Mouse (Mus musculus) limb, embryonic 12.5 days (tissue): ENCODE data around the gene Exoc3l2. TPM values are rescaled to one million over a fixed set of nuclear protein-coding genes. Genes with fewer than 3 reads are reported as not detected.

Experiments used
- ATAC-seq: fragments of 200-750 bp; cut with Nextera tagmentation; 2 replicates; pipeline ENCODE4 v1.8.0; 2017; ENCODE audit warnings: low read depth, moderate TSS enrichment; ENCODE audit not compliant: insufficient number of reproducible peaks, insufficient read depth, low FRiP score, low TSS enrichment
- H3K27ac ChIP-seq: fragments of 300-500 bp; sonication (generic); 2 replicates; pipeline ENCODE4 v1.5.1; 2016; ENCODE audit warnings: mild to moderate bottlenecking, moderate library complexity
- H3K27me3 ChIP-seq: fragments of 300-500 bp; sonication (generic); 2 replicates; pipeline ENCODE4 v1.6.1; 2016; ENCODE audit warnings: mild to moderate bottlenecking, moderate library complexity
- H3K36me3 ChIP-seq: fragments of 300-500 bp; sonication (generic); 2 replicates; pipeline ENCODE4 v1.6.1; 2016; ENCODE audit warnings: mild to moderate bottlenecking, moderate library complexity
- H3K4me1 ChIP-seq: fragments of 300-500 bp; sonication (generic); replicated peaks from 2 replicates; pipeline ENCODE4 v1.6.1; 2016
- H3K4me2 ChIP-seq: fragments of 300-500 bp; sonication (generic); 2 replicates; pipeline ENCODE4 v1.6.1; 2016; ENCODE audit warnings: mild to moderate bottlenecking, moderate library complexity
- H3K4me3 ChIP-seq: fragments of 300-500 bp; sonication (generic); replicated peaks from 2 replicates; pipeline ENCODE4 v1.5.1; 2016; ENCODE audit warnings: mild to moderate bottlenecking
- H3K9ac ChIP-seq: fragments of 300-500 bp; sonication (generic); replicated peaks from 2 replicates; pipeline ENCODE4 v1.6.1; 2016; ENCODE audit warnings: mild to moderate bottlenecking, moderate library complexity
- H3K9me3 ChIP-seq: fragments of 300-500 bp; sonication (generic); 2 replicates; pipeline ENCODE4 v1.6.1; 2016; ENCODE audit warnings: mild to moderate bottlenecking, moderate library complexity
- WGBS: fragments of 180-500 bp; shearing (Covaris S2); methylation state at CpG from one replicate; pipeline ENCODE4 v1.1.7; 2016; 5-methylcytosine and 5-hydroxymethylcytosine counted together
- polyA plus RNA-seq: library from polyadenylated mRNA; unstranded; fragments of >200 nt; fragmentation: Nextera tagmentation; extraction: Ambion mirVana; gene quantifications from 2 replicates; pipeline ENCODE4 v1.2.1, GENCODE M21; 2016

Gene Exoc3l2
- polyA plus RNA-seq, 1 experiment from 2014 or later = 1.5 TPM

- Histone ChIP-seq H3K27ac (no peak overlapping the region), H3K27me3 (no peaks in the 10 kb centered on the region), H3K4me1 (no peaks in the 10 kb centered on the region), H3K36me3 (peaks cover 100% of the 10 kb centered on the region), H3K4me3 (no peak overlapping the region), H3K4me2 (no peak overlapping the region), H3K9me3 (peaks cover 8% of the 10 kb centered on the region; the same call in 1 of the 2 replicates), H3K9ac (no peak overlapping the region)
- ATAC-seq = no peak
- 91% methylated on average over 6 of the region's 6 CpGs for WGBS
These were observed 32.7 kb upstream of the Exoc3l2 start for GRCm38 (mm10) chr7:19430402-19430801.

DNA sequence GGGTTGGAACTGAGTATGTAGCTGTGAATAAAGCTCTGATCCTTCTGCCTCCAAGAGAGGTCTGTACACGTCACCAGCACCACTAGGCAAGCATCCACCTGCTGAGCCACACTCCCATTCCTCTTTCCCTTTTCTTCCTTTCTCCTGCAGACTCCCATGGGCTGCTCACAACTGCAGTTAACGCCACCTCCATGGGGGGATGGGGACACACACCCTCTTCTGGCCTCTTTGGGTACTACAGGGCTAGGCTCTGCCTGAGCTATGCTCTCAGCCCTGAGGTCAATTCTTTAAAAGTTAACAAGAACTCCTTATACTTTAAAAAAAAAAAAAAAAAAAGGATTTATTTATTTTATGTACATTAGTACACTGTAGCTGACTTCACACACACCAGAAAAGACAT is 30.7 kb upstream of the Exoc3l2 start:
- no peak overlapping the region for H3K27ac ChIP-seq
- H3K4me2 ChIP-seq = no peak overlapping the region
- H3K27me3 ChIP-seq = no peaks in the 10 kb centered on the region
- H3K36me3 ChIP-seq = peaks cover 100% of the 10 kb centered on the region
- H3K4me1 ChIP-seq = no peaks in the 10 kb centered on the region
- ATAC-seq = no peak
- H3K4me3 ChIP-seq = no peak overlapping the region
- H3K9ac ChIP-seq = no peak overlapping the region
- peaks cover 8% of the 10 kb centered on the region; the same call in 1 of the 2 replicates for H3K9me3 ChIP-seq
- WGBS = 94% methylated on average over 2 of the region's 2 CpGs

- no peak overlapping the region for H3K9ac ChIP-seq
- 96% methylated on average over 2 of the region's 2 CpGs for WGBS
- H3K27me3 ChIP-seq = no peaks in the 10 kb centered on the region
- no peak overlapping the region for H3K4me2 ChIP-seq
- peaks cover 96% of the 10 kb centered on the region for H3K36me3 ChIP-seq
- H3K9me3 ChIP-seq = peaks cover 8% of the 10 kb centered on the region; the same call in 1 of the 2 replicates
- ATAC-seq = no peak
- H3K4me3 ChIP-seq = no peak overlapping the region
- no peaks in the 10 kb centered on the region for H3K4me1 ChIP-seq
- no peak overlapping the region for H3K27ac ChIP-seq
These were observed 26.9 kb upstream of the Exoc3l2 start for GRCm38 (mm10) chr7:19436276-19436675.

GRCm38 (mm10) chr7:19437048-19437447 is 26.1 kb upstream of the Exoc3l2 start:
- Histone ChIP-seq H3K4me2 (no peak overlapping the region), H3K27me3 (no peaks in the 10 kb centered on the region), H3K9ac (no peak overlapping the region), H3K9me3 (peaks cover 8% of the 10 kb centered on the region; the same call in 1 of the 2 replicates), H3K4me3 (no peak overlapping the region), H3K36me3 (peaks cover 96% of the 10 kb centered on the region), H3K27ac (no peak overlapping the region), H3K4me1 (no peaks in the 10 kb centered on the region)
- 80% methylated on average over 9 of the region's 9 CpGs for WGBS
- ATAC-seq = no peak

DNA sequence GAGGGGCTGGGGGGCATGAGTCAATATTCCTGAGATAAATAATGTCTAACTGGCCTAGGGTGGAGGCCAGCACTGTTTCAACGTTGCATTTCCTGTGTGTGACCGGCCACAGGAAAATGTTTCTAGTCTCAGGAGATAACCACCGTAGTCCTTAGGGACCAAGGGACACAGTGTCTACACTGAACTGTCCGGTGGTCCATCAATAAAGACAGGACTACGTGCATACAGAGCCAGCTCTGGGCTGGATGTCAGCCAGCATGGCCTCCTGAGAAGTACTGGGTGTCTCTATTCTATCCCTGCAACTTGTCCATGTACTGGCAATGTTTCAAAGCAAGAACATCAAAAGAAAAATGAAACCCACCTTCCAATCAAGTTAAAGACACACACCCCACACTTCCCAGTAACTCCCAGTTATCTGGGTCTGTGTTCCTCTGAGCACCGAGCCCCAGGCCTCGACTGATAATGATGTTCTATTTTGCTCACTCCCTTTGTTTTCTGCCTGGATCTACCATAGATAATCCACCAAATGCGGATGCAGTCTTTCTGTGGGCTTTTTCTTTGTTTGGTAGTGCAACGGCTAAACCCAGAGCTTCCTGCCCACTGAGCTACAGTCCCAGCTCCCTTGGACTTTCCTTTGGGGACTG is 21.6 kb upstream of the Exoc3l2 start:
- no peak for ATAC-seq
- H3K36me3 ChIP-seq = peaks cover 90% of the 10 kb centered on the region
- no peaks in the 10 kb centered on the region for H3K27me3 ChIP-seq
- H3K4me1 ChIP-seq = no peaks in the 10 kb centered on the region
- no peak overlapping the region for H3K4me3 ChIP-seq
- no peak overlapping the region for H3K27ac ChIP-seq
- H3K4me2 ChIP-seq = no peak overlapping the region
- WGBS = 92% methylated on average over 9 of the region's 9 CpGs
- no peaks in the 10 kb centered on the region for H3K9me3 ChIP-seq
- H3K9ac ChIP-seq = no peak overlapping the region

DNA sequence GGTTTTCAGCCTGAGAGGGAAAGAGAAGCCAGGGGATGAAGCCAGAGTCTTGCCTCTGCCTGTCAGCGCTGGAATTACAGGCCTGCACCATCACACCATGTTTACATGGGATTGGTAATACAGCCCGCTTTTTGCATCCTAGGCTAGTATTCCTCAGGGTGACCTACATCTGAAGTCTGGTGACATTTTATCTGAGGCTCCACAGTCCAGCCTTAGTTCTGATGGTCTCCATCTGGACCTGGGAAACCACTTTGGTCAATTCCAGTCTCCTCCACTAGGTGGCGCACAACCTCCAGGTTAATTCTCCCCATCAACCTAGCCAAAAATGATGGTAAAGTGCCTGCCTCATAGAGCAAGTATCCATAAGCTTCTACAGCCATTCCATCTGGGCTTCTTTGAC is 19.8 kb upstream of the Exoc3l2 start:
- no peak for ATAC-seq
- Histone ChIP-seq H3K4me3 (no peak overlapping the region), H3K27ac (no peak overlapping the region), H3K4me1 (no peaks in the 10 kb centered on the region), H3K9me3 (no peaks in the 10 kb centered on the region), H3K4me2 (no peak overlapping the region), H3K36me3 (peaks cover 90% of the 10 kb centered on the region), H3K27me3 (no peaks in the 10 kb centered on the region), H3K9ac (no peak overlapping the region)
- 41% methylated on average over 3 of the region's 3 CpGs for WGBS

GRCm38 (mm10) chr7:19444801-19445200 is 18.3 kb upstream of the Exoc3l2 start:
- 86% methylated on average over 12 of the region's 12 CpGs for WGBS
- no peaks in the 10 kb centered on the region for H3K9me3 ChIP-seq
- ATAC-seq = no peak

GRCm38 (mm10) chr7:19447689-19448088 is 15.4 kb upstream of the Exoc3l2 start:
- H3K4me2 ChIP-seq = no peak overlapping the region
- H3K36me3 ChIP-seq = peaks cover 93% of the 10 kb centered on the region
- H3K27me3 ChIP-seq = no peaks in the 10 kb centered on the region
- no peak overlapping the region for H3K27ac ChIP-seq
- no peak overlapping the region for H3K9ac ChIP-seq
- no peak overlapping the region for H3K4me3 ChIP-seq
- no peaks in the 10 kb centered on the region for H3K9me3 ChIP-seq
- WGBS = 93% methylated on average over 16 of the region's 16 CpGs
- ATAC-seq = no peak
- H3K4me1 ChIP-seq = no peaks in the 10 kb centered on the region

More at GRCm38 (mm10) chr7:19444801-19445200, 18.3 kb upstream of the Exoc3l2 start:
- Histone ChIP-seq H3K4me2 (no peak overlapping the region), H3K36me3 (peaks cover 94% of the 10 kb centered on the region), H3K27me3 (no peaks in the 10 kb centered on the region), H3K9ac (no peak overlapping the region), H3K4me3 (no peak overlapping the region), H3K27ac (no peak overlapping the region), H3K4me1 (no peaks in the 10 kb centered on the region)

- no peak overlapping the region for H3K4me3 ChIP-seq
- H3K36me3 ChIP-seq = peaks cover 88% of the 10 kb centered on the region
- whole genome bisulfite sequencing = 92% methylated on average over 12 of the region's 12 CpGs
- no peak overlapping the region for H3K4me2 ChIP-seq
- H3K9ac ChIP-seq = no peak overlapping the region
- H3K9me3 ChIP-seq = no peaks in the 10 kb centered on the region
- no peaks in the 10 kb centered on the region for H3K4me1 ChIP-seq
- H3K27ac ChIP-seq = no peak overlapping the region
- ATAC-seq = no peak
- H3K27me3 ChIP-seq = no peaks in the 10 kb centered on the region
These were observed 14.0 kb upstream of the Exoc3l2 start for GRCm38 (mm10) chr7:19449165-19449564.

GRCm38 (mm10) chr7:19455186-19455585 is 7.9 kb upstream of the Exoc3l2 start:
- WGBS = 87% methylated on average over 4 of the region's 4 CpGs
- H3K4me3 ChIP-seq = no peak overlapping the region
- H3K9me3 ChIP-seq = no peaks in the 10 kb centered on the region

GRCm38 (mm10) chr7:19455819-19456495 is 7.2 kb upstream of the Exoc3l2 start:
- Histone ChIP-seq H3K4me2 (peak overlapping the region; percentile 97; the same call in 1 of the 2 replicates), H3K4me1 (peaks cover 16% of the 10 kb centered on the region), H3K4me3 (no peak overlapping the region; the same call in 1 of the 2 replicates), H3K9ac (no peak overlapping the region), H3K27me3 (no peaks in the 10 kb centered on the region), H3K27ac (no peak overlapping the region), H3K9me3 (no peaks in the 10 kb centered on the region), H3K36me3 (peaks cover 47% of the 10 kb centered on the region)
- ATAC-seq = no peak
- 83% methylated on average over 11 of the region's 11 CpGs for WGBS

More at GRCm38 (mm10) chr7:19455186-19455585, 7.9 kb upstream of the Exoc3l2 start:
- Histone ChIP-seq H3K4me1 (peaks cover 16% of the 10 kb centered on the region), H3K36me3 (peaks cover 55% of the 10 kb centered on the region), H3K27ac (no peak overlapping the region), H3K4me2 (no peak overlapping the region), H3K9ac (no peak overlapping the region), H3K27me3 (no peaks in the 10 kb centered on the region)
- ATAC-seq = no peak
